In genomic region chr5:128504502-128504901, GRCm38 (mm10) we compare ENCODE assay signal across 8 mouse cellular contexts.
A peak's percentile ranks its signal among the peaks of the same experiment; 100 is the strongest.
DNase-seq lines count a peak whose midpoint lies in the region; ATAC-seq and TF ChIP-seq lines count a peak whose summit lies in the region.

No protein-coding gene starts in this region.

- no peak overlapping the region for H3K27ac ChIP-seq in limb, embryonic 14.5 days (replicated peaks; ENCODE audit: low read depth, low read length)

- peak; percentile 28 for DNase-seq in gastrocnemius, postnatal 10 days
- no peak for DNase-seq in gastrocnemius, adult 8-10 months (ENCODE audit: low spot score in 2 of 2)
- peak; percentile 47 to 75 for DNase-seq in right cerebral cortex, postnatal 10 days (ENCODE audit: low spot score in 2 of 2)
- no peak for DNase-seq in right cerebral cortex, adult 18-20 months
- DNase-seq in cerebellum, adult 18-20 months: peak; percentile 40 to 56
- DNase-seq in gastrocnemius, postnatal 14 days: peak; percentile 17
- DNase-seq in limb, embryonic 14.5 days (ENCODE audit: low spot score): peak; percentile 28
- no peak for DNase-seq in ovary, adult 18-20 months (ENCODE audit: low spot score)

- no peak overlapping the region for H3K9ac ChIP-seq in limb, embryonic 14.5 days (ENCODE audit: low read depth, low read length, severe bottlenecking)

- ATAC-seq in limb, embryonic 14.5 days (ENCODE audit: low FRiP score, low read depth): no peak

- WGBS in limb, embryonic 14.5 days: 2% methylated on average over 4 of the region's 4 CpGs

- no peak overlapping the region for H3K4me2 ChIP-seq in limb, embryonic 14.5 days (replicated peaks; ENCODE audit: low read depth, low read length, severe bottlenecking)

- H3K27me3 ChIP-seq in limb, embryonic 14.5 days (ENCODE audit: control insufficient read depth, insufficient read depth, low read length): no peaks in the 10 kb centered on the region

- intact Hi-C loops in gastrocnemius, postnatal 14 days (cut with DNase I; ENCODE audit: low total_unique reads): no loop called here

- no peak for TF ChIP-seq POLR2A in limb, embryonic 14.5 days (IDR thresholded peaks at IDR 0.05; ENCODE audit: borderline replicate concordance, extremely low read depth, insufficient read depth, insufficient read length)

- H3K4me1 ChIP-seq in limb, embryonic 14.5 days (ENCODE audit: control insufficient read depth, insufficient read depth, low read length): no peaks in the 10 kb centered on the region

- no peak overlapping the region for H3K4me3 ChIP-seq in limb, embryonic 14.5 days (replicated peaks; ENCODE audit: low read length)

- no peaks in the 10 kb centered on the region for H3K9me3 ChIP-seq in limb, embryonic 14.5 days (ENCODE audit: control insufficient read depth, low read length)

- no peaks in the 10 kb centered on the region for H3K36me3 ChIP-seq in limb, embryonic 14.5 days (ENCODE audit: control insufficient read depth, insufficient read depth, low read length)

Comparison
In these comparisons a context has a peak if more than half of its experiments do, and no peak if none do; other contexts are left out.
1. DNase-seq: peak in gastrocnemius, postnatal 10 days (single experiment), right cerebral cortex, postnatal 10 days (2 of 2), cerebellum, adult 18-20 months (2 of 2), gastrocnemius, postnatal 14 days (single experiment) and limb, embryonic 14.5 days (single experiment); none in gastrocnemius, adult 8-10 months (0 of 2), right cerebral cortex, adult 18-20 months (single experiment) and ovary, adult 18-20 months (single experiment).